Mouse (Mus musculus) lung, adult 2 months (tissue): ENCODE results near the gene Ttn.

Source experiments
- CTCF ChIP-seq: fragments of 200-500 bp; IDR thresholded peaks from 2 replicates; pipeline ENCODE4 v1.5.1; 2011; ENCODE audit warnings: mild to moderate bottlenecking, low read length, control low read depth; ENCODE audit not compliant: insufficient read depth
- POLR2A ChIP-seq: fragments of 200-500 bp; IDR thresholded peaks from 2 replicates; pipeline ENCODE4 v1.6.1; 2011; ENCODE audit warnings: low read depth, mild to moderate bottlenecking, control low read depth, low read length, borderline replicate concordance; ENCODE audit errors: extremely low read depth

GRCm38 (mm10) chr2:76702188-76702587 lies 280.2 kb downstream of the Ttn start:
- TF ChIP-seq CTCF (no peak), POLR2A (no peak)
